ENCODE assay signal across 7 mouse cellular contexts in the genomic region with DNA sequence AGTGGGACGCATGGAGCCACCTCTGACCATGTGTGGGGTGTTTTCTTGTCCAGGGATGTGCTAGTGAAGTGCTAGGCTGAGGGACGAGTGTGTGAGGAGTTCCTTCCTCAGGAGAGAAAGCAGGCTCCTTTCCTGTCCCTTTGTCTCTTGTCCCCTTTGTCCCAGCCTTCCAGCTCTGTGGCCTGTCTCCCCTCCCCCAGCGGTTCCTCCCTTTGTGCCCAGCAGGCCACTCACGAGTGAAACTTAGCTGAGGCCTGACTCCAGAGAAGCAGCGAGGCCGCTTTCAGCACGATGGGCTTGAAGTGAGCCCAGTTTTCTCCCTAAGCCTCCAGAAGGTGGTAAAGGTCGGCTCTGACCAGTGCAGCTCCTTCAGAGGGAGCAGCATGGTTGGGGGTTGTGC. TPM values are rescaled to one million over a fixed set of nuclear protein-coding genes. Genes with fewer than 3 reads are reported as not detected.
DNase-seq lines count a peak whose midpoint lies in the region; TF ChIP-seq lines count a peak whose summit lies in the region.

No protein-coding gene starts in this region.

- TF ChIP-seq CTCF in E14TG2a.4 (conservative IDR thresholded peaks at IDR 0.05; ENCODE audit: low read length) = no peak

- DNase-seq in Muller cell, postnatal 12 days (ENCODE audit: inconsistent ontology term) = peak; percentile 54
- peak; percentile 45 to 48 for DNase-seq in heart, postnatal 10 days
- DNase-seq in lung, postnatal 14 days = peak; percentile 21
- DNase-seq in gastrocnemius, postnatal 14 days = no peak
- no peak for DNase-seq in gastrocnemius, postnatal 10 days
- no peak for DNase-seq in layer of hippocampus, adult 8-10 months (ENCODE audit: low spot score in 2 of 2)

- intact Hi-C loops in heart, postnatal 10 days (cut with DNase I) = no loop called here
- intact Hi-C loops in gastrocnemius, postnatal 14 days (cut with DNase I; ENCODE audit: low total_unique reads) = no loop called here

- no peaks in the 10 kb centered on the region for H3K9me3 ChIP-seq in E14TG2a.4 (ENCODE audit: low read length)

- peaks cover 33% of the 10 kb centered on the region for H3K36me3 ChIP-seq in E14TG2a.4 (ENCODE audit: insufficient read depth, low read length)

- H3K4me3 ChIP-seq in E14TG2a.4 (replicated peaks; ENCODE audit: low read length) = peak overlapping the region; percentile 23; the same call in 1 of the 2 replicates

- no peaks in the 10 kb centered on the region for H3K27me3 ChIP-seq in E14TG2a.4 (ENCODE audit: insufficient read depth, low read length)

- H3K4me1 ChIP-seq in E14TG2a.4 (replicated peaks; ENCODE audit: low read depth, low read length) = peaks cover 97% of the 10 kb centered on the region

RNA-seq across cellular contexts. Expression of gene Ssbp3, which starts 26.2 kb away (rescaled TPM):
- 10 to 100 TPM; 41.6 to 49.9 TPM for total RNA-seq in heart, postnatal 10 days (2021)
- total RNA-seq in gastrocnemius, postnatal 14 days (2021) = 10 to 100 TPM; 23.4 to 27.9 TPM
- 10 to 100 TPM; 29.4 to 35.1 TPM for total RNA-seq in gastrocnemius, postnatal 10 days (2021)
- total RNA-seq in layer of hippocampus, adult 8-10 months (2022) = 100 to 1,000 TPM; 150 to 180 (median 160) TPM

Comparison
In these comparisons a context has a peak if more than half of its experiments do, and no peak if none do; other contexts are left out.
1. DNase-seq: peak in Muller cell, postnatal 12 days (single experiment), heart, postnatal 10 days (2 of 2) and lung, postnatal 14 days (single experiment); none in gastrocnemius, postnatal 14 days (single experiment), gastrocnemius, postnatal 10 days (single experiment) and layer of hippocampus, adult 8-10 months (0 of 2).